Mouse (Mus musculus) MEL (cell line): ENCODE measurements around the gene Ncln. TPM values are rescaled to one million over a fixed set of nuclear protein-coding genes. Genes with fewer than 3 reads are reported as not detected.

Source experiments
- DNase-seq: peaks from one replicate; pipeline ENCODE4 v3.0.0; 2011; ENCODE audit warnings: low read depth, low spot score
- H3K27ac ChIP-seq: 2 replicates; pipeline ENCODE4 v1.5.1; 2012; ENCODE audit warnings: low read depth, mild to moderate bottlenecking, control low read depth, low read length, moderate library complexity; ENCODE audit not compliant: control insufficient read depth
- H3K27me3 ChIP-seq, 2 experiments: fragments of 150-350 bp in 1 of 2; sonication (generic) in 1 of 2; 2 replicates each; pipeline ENCODE4 v1.6.1; 2012; ENCODE audit warnings: low read length in 2 of 2, mild to moderate bottlenecking in 2 of 2, improper control_type of control experiment in 1 of 2, moderate library complexity in 1 of 2; ENCODE audit not compliant: insufficient read depth in 2 of 2, control insufficient read depth in 1 of 2
- H3K36me3 ChIP-seq, 2 experiments: 2 replicates each; pipeline ENCODE4 v1.6.1; 2012 to 2014; ENCODE audit warnings: low read length in 2 of 2, improper control_type of control experiment in 1 of 2, inconsistent platforms in 1 of 2, mild to moderate bottlenecking in 1 of 2; ENCODE audit not compliant: insufficient read depth in 2 of 2, control insufficient read depth in 1 of 2
- H3K4me1 ChIP-seq, 2 experiments: fragments of 150-350 bp in 1 of 2; sonication (generic) in 1 of 2; 2 replicates each; pipeline ENCODE4 v1.6.1; 2012; ENCODE audit warnings: low read length in 2 of 2, improper control_type of control experiment in 1 of 2, mild to moderate bottlenecking in 1 of 2; ENCODE audit not compliant: insufficient read depth in 2 of 2, control insufficient read depth in 1 of 2
- H3K4me3 ChIP-seq, 2 experiments: fragments of 150-350 bp in 1 of 2; sonication (generic) in 1 of 2; 2 replicates each; pipeline ENCODE4 v1.5.1; 2012; ENCODE audit warnings: low read depth in 2 of 2, low read length in 2 of 2, mild to moderate bottlenecking in 2 of 2, moderate library complexity in 2 of 2, control low read depth in 1 of 2, improper control_type of control experiment in 1 of 2; ENCODE audit not compliant: control insufficient read depth in 1 of 2, insufficient read depth in 1 of 2
- H3K79me2 ChIP-seq: 2 replicates; pipeline ENCODE4 v1.6.1; 2012; ENCODE audit warnings: mild to moderate bottlenecking, low read length, moderate library complexity; ENCODE audit not compliant: control insufficient read depth, poor library complexity, insufficient read depth
- H3K9ac ChIP-seq: 2 replicates; pipeline ENCODE4 v1.6.1; 2012; ENCODE audit warnings: low read depth, mild to moderate bottlenecking, control low read depth, low read length, moderate library complexity; ENCODE audit not compliant: control insufficient read depth, poor library complexity, severe bottlenecking
- H3K9me3 ChIP-seq: fragments of 150-350 bp; sonication (generic); replicated peaks from 2 replicates; pipeline ENCODE4 v1.6.1; 2012; ENCODE audit warnings: mild to moderate bottlenecking, low read length, improper control_type of control experiment, moderate library complexity; ENCODE audit not compliant: insufficient read depth
- CHD1 ChIP-seq: IDR thresholded peaks from 2 replicates; pipeline ENCODE4 v1.6.1; 2012; ENCODE audit warnings: low read depth, mild to moderate bottlenecking, inconsistent platforms, low read length, improper control_type of control experiment
- CHD2 ChIP-seq: IDR thresholded peaks from 2 replicates; pipeline ENCODE4 v1.6.1; 2011; ENCODE audit warnings: low read length, improper control_type of control experiment
- CTCF ChIP-seq, 3 experiments: IDR thresholded peaks in 2 of 3; conservative IDR thresholded peaks in 1 of 3; 2 replicates each; pipeline ENCODE4 v1.5.1; 2011 to 2012; ENCODE audit warnings: low read length in 3 of 3, low read depth in 2 of 3, mild to moderate bottlenecking in 2 of 3, improper control_type of control experiment in 1 of 3, inconsistent platforms in 1 of 3, mixed read lengths in 1 of 3, moderate library complexity in 1 of 3; ENCODE audit not compliant: control insufficient read depth in 1 of 3, insufficient read depth in 1 of 3, poor library complexity in 1 of 3, severe bottlenecking in 1 of 3
- ELF1 ChIP-seq: IDR thresholded peaks from 2 replicates; pipeline ENCODE4 v1.6.1; 2014; ENCODE audit warnings: low read depth, mild to moderate bottlenecking, inconsistent platforms, low read length, improper control_type of control experiment, moderate library complexity
- ETS1 ChIP-seq: IDR thresholded peaks from 2 replicates; pipeline ENCODE4 v1.6.1; 2012; ENCODE audit warnings: low read depth, mild to moderate bottlenecking, inconsistent platforms, low read length, improper control_type of control experiment, moderate library complexity
- GABPA ChIP-seq: IDR thresholded peaks from 2 replicates; pipeline ENCODE4 v1.6.1; 2012; ENCODE audit warnings: low read depth, mild to moderate bottlenecking, inconsistent platforms, low read length, improper control_type of control experiment, moderate library complexity
- GATA1 ChIP-seq: IDR thresholded peaks from 2 replicates; pipeline ENCODE4 v1.6.1; 2011; ENCODE audit warnings: low read depth, low read length, improper control_type of control experiment
- MAFK ChIP-seq: IDR thresholded peaks from 2 replicates; pipeline ENCODE4 v1.6.1; 2011; ENCODE audit warnings: low read depth, mild to moderate bottlenecking, low read length, improper control_type of control experiment, borderline replicate concordance
- MYB ChIP-seq: IDR thresholded peaks from 2 replicates; pipeline ENCODE4 v1.6.1; 2011; ENCODE audit warnings: mild to moderate bottlenecking, low read depth, low read length, improper control_type of control experiment
- NELFE ChIP-seq: IDR thresholded peaks from 2 replicates; pipeline ENCODE4 v1.6.1; 2011; ENCODE audit warnings: low read depth, low read length, improper control_type of control experiment
- POLR2AphosphoS5 ChIP-seq: IDR thresholded peaks from 2 replicates; pipeline ENCODE4 v1.6.1; 2012; ENCODE audit warnings: low read depth, borderline replicate concordance, mild to moderate bottlenecking, inconsistent platforms, low read length, moderate library complexity, mixed read lengths
- RAD21 ChIP-seq: IDR thresholded peaks from 2 replicates; pipeline ENCODE4 v1.6.1; 2011; ENCODE audit warnings: mild to moderate bottlenecking, low read depth, low read length, improper control_type of control experiment
- RCOR1 ChIP-seq: IDR thresholded peaks from 2 replicates; pipeline ENCODE4 v1.6.1; 2012; ENCODE audit warnings: low read depth, mild to moderate bottlenecking, inconsistent platforms, low read length, improper control_type of control experiment
- SMC3 ChIP-seq: IDR thresholded peaks from 2 replicates; pipeline ENCODE4 v1.6.1; 2011; ENCODE audit warnings: low read depth, low read length, improper control_type of control experiment
- TCF12 ChIP-seq: IDR thresholded peaks from 2 replicates; pipeline ENCODE4 v1.6.1; 2014; ENCODE audit warnings: low read depth, mild to moderate bottlenecking, inconsistent platforms, low read length, improper control_type of control experiment, moderate library complexity
- ZC3H11A ChIP-seq: IDR thresholded peaks from 2 replicates; pipeline ENCODE4 v1.6.1; 2012; ENCODE audit warnings: low read depth, mild to moderate bottlenecking, inconsistent platforms, low read length, improper control_type of control experiment
- ZKSCAN1 ChIP-seq: IDR thresholded peaks from 2 replicates; pipeline ENCODE4 v1.6.1; 2012; ENCODE audit warnings: low read depth, mild to moderate bottlenecking, inconsistent platforms, low read length, improper control_type of control experiment, moderate library complexity
- ZNF384 ChIP-seq: IDR thresholded peaks from 2 replicates; pipeline ENCODE4 v1.6.1; 2012; ENCODE audit warnings: low read depth, mild to moderate bottlenecking, inconsistent platforms, low read length, improper control_type of control experiment
- polyA plus RNA-seq, 2 experiments: library from polyadenylated mRNA; stranded (reverse) in 1 of 2; unstranded in 1 of 2; fragments of >175 nt in 1 of 2; fragments of >200 nt in 1 of 2; gene quantifications; 2 replicates each; pipeline versions ENCODE4 v1.2.1 to v1.2.4; 2012; ENCODE audit warnings: low replicate concordance in 2 of 2, low read depth in 1 of 2; ENCODE audit not compliant: insufficient read length in 2 of 2, insufficient read depth in 1 of 2, missing spikeins in 1 of 2
- total RNA-seq: library from RNA; depleted of rRNA; stranded (reverse); fragments of 300-350 nt; gene quantifications from 2 replicates; pipeline ENCODE4 v1.2.3, GENCODE M21; 2012

Ncln gene
- total and polyA plus RNA-seq, 3 experiments = 136 to 276 (median 215) TPM

DNA sequence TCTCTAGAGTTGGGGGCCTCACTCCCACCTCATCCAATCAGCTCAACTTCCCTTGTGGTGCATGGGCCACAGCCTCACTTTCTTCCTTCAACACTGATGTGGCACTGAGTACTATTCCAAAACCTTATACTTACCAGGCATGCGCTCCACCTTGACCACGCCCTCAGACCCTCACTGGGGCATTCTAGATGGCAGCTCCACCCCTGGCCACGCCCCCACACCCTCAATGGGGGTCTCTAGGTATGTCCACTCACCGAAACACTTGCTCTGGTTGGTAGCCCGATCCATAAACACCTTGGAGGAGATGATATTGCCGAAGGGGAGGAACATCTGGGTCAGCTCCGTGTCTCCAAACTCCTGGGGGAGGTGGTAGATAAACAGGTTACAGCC lies 33.8 kb downstream of the Ncln start:
- H3K4me3 ChIP-seq = no peak overlapping the region
- H3K9ac ChIP-seq = no peak overlapping the region
- H3K27ac ChIP-seq = no peak overlapping the region
- no peaks in the 10 kb centered on the region for H3K9me3 ChIP-seq
- no peak for DNase-seq
- H3K79me2 ChIP-seq = no peaks in the 10 kb centered on the region
- peaks cover 0 to 3% of the 10 kb centered on the region in 2 experiments; a peak in 2 of 4 replicates for H3K36me3 ChIP-seq
- no peaks in the 10 kb centered on the region; a peak in 2 of 4 replicates for H3K27me3 ChIP-seq
- peaks cover 7 to 28% of the 10 kb centered on the region in 2 experiments for H3K4me1 ChIP-seq
- TF ChIP-seq ETS1 = no peak
- no peak for TF ChIP-seq CHD2
- TF ChIP-seq ZC3H11A = no peak
- TF ChIP-seq NELFE = no peak
- TF ChIP-seq MYB = no peak
- no peak for TF ChIP-seq ZNF384
- no peak for TF ChIP-seq ELF1
- no peak for TF ChIP-seq MAFK
- TF ChIP-seq TCF12 = no peak
- no peak for TF ChIP-seq ZKSCAN1
- no peak for TF ChIP-seq GATA1
- TF ChIP-seq CTCF (IDR thresholded peaks at IDR 0.05 in 2 of 3, conservative IDR thresholded peaks at IDR 0.05 in 1 of 3; ENCODE audit: control insufficient read depth in 1 of 3, insufficient read depth in 1 of 3, low read depth in 2 of 3, low read length in 3 of 3, poor library complexity in 1 of 3, severe bottlenecking in 1 of 3) = no peak
- TF ChIP-seq CHD1 = no peak
- no peak for TF ChIP-seq RAD21
- no peak for TF ChIP-seq GABPA
- TF ChIP-seq RCOR1 = no peak

- Histone ChIP-seq H3K27me3 (no peaks in the 10 kb centered on the region; a peak in 2 of 4 replicates), H3K27ac (no peak overlapping the region), H3K4me1 (peaks cover 7 to 32% of the 10 kb centered on the region in 2 experiments), H3K9me3 (no peaks in the 10 kb centered on the region), H3K4me3 (no peak overlapping the region), H3K9ac (no peak overlapping the region), H3K36me3 (peaks cover 0 to 3% of the 10 kb centered on the region in 2 experiments; a peak in 2 of 4 replicates), H3K79me2 (no peaks in the 10 kb centered on the region)
- peak; percentile 26 for DNase-seq
- no peak for TF ChIP-seq NELFE
- no peak for TF ChIP-seq SMC3
- no peak for TF ChIP-seq POLR2AphosphoS5
- TF ChIP-seq ZC3H11A = no peak
These were observed 34.3 kb downstream of the Ncln start for GRCm38 (mm10) chr10:81461673-81462414.
